Mouse (Mus musculus): ENCODE measurements at regions not wholly inside any gene's neighbourhood (a gene's known extent, or its start where the extent isn't known, plus 50 kb on each side); places are given as distances from the start of the nearest gene placed in this dataset.

DNA sequence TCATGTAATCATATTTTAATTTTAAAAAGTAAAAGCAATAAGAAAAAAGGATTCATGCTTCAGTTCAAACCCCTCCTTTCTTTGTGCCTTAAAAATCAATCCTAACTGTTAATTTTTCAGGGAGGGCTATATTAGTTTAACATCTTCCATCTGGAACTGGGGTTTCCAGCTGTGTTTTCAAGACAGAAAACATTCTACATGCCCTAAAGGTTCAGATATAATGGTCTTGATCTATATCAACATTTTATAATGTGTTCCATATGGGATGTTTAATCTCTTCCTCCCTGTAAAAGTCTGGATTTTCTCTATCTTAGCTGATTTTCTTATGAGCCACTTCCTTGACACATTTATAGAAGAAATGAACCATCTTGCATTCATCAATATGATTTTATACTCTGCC is 205.9 kb upstream of the Grm7 start:
- DNase-seq = no peak

DNA sequence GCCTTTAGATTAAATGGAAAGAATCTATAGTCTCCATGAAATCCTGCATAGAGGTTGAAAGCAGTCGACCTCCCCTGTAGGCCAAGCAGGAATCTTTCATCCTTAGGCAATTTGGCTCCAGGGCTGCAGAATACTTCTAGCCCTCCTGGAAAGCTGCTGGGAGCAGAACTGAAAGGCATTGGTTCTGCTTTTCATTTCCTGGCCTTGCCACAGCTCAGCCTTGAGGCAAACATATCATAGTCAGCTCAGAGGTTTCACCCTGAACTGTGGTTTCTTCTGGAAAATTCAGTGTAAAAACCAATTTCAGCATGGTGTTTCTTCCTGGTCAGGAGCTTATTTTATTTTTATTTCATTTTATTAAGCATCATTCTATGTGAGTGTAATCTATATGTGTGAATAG is 182.0 kb upstream of the Grm7 start:
- no peak for DNase-seq

DNA sequence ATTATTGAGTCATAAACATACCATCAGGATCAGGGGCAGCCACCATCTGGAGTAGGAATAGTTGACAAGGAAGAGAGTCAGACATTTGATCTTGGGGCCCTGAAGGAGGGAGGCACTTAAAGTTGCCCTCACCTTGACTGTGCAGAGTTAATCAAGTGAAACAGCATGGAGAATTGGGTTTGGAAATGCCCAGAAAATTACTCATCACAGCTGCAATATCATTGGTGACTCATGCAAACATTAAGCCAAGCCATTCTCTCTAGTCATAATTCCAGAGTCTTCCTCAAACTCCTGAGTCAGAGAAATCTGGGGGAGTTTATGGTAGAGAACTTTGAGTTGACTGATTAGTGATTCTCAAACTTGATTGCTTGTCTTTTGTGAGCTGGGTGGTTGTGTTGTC is 177.7 kb upstream of the Grm7 start:
- DNase-seq = no peak

DNA sequence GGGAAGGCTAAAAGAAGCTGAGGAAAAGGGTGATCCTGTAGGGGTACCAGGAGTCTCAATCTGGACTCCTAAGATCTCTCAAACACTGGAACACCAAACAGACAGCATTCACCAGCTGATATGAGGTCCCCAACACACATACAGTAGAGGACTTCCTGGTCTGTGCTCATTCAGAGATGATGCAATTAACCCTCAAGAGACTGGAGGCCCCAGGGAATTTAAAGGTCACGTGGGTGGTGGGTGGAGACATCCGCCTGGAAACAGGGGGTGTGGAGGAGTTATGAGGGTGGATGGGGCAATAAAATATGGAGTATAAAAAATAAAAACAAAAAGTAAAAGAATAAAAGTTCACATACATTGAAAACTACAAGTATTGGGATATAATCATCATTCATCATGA is 139.5 kb upstream of the Grm7 start:
- no peak for DNase-seq

DNA sequence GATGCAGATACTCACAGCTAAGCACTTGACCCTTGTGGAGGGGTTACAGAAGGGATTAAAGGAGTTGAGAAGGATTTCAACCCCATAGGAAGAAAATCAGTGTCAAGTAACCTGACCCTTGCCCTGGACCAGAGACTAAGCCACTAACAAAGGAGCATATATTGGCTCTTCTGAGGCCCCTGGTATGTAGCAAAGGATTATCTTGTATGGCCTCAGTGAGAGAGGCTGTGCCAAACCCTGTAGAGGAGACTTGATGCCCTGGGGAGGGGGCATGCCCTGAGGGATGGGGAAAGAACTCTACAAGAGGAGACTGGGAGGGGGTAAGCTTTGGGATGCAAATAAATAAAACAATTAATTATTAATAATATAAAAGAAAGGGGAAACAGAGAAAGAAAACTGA is 134.9 kb upstream of the Grm7 start:
- no peak for DNase-seq

DNA sequence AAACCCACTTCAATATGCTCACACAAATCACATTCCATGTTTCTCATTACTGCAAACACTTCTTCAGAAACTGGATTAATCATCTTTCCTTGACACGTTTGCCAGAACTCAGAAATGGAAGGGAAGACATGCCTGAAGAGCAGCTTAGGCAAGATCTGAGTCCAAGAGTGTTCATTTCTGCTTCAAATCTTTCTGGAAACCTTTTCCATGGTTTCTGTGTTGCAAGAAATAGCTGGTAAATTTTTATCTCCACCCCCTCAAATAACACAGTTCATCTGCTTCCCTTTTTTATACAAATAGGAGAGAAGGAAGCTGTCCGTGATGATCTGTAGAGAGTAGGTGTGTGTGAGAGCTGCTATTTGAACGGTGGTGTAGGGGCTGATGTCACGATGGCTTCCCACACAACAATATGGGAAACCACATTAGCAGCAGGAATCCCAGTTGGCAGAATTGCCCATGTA is 106.6 kb upstream of the Grm7 start:
- DNase-seq = peak; percentile 10

DNA sequence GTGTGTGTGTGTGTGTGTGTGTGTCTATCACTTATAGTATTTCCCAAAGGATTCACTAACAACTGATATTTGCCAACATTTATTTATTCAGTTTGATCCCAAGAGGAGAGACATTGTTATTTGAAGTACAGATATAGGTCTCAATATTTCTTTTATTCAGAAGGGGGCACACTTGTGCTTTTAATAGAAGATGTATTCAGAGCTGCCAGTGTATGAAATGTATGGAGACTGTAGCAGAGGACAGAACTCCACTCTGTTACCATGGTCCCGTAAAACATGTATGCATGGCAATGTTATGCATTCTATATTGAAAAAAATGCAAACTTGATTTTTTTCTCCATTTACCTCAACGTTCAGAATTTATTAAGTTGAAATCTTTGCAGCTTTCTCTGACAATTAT is 99.8 kb upstream of the Grm7 start:
- no peak for DNase-seq

DNA sequence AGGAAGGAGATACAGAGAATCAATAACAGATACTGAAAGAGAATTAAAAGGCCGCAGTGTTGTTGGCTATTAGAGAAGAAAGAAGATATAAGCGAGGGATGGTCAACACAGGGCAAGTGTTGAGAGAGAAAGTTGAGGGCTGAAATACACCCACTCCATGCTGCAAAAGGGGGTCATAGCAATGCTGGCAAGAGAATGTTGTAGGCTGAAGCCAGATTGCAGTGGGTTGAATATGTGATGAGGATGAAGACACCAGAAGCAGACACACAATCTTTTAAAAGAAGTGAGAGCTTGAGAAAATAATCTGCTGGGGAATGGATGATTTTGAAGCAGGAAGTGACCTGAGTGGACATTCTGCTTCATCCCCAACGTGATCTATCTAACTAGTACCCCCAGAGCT is 90.5 kb upstream of the Grm7 start:
- DNase-seq = no peak

DNA sequence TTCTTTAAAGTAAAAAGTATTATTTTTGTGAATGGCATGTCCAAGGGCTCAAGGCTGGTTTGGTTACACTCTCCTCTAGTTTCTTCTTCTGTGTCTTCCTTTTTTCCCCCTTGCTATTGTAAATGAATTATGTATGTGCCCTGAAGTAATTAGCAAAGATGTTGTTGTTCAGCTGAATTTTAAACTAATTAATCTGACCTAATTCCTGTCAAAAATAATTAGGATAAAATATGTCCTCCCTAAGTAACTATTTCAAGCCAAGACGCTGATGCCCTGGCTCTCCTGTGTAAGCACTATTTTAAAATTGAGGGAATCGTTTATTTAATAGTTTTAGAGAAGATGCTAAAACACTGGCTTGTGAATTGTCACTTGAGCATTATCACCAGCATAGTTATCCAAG is 85.7 kb upstream of the Grm7 start:
- no peak for DNase-seq

DNA sequence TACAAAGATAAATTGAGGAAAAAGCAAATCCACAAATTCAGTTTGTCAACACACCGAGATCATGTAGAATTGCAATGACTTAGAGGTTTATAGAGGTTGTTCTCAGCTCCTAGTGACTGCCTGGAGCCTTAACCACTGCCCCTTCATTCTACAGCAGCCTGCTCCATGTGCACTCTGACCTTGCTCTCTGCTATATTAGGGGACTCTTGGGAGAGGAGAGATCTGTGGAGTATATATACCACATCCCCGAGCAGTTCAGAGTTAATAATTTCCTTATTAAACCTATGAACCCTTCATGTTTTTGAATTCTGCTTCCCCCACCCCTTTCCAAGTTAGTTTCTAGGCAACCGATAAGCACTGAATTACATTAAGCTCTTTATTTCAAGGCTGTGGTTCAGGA is 85.0 kb upstream of the Grm7 start:
- DNase-seq = no peak

DNA sequence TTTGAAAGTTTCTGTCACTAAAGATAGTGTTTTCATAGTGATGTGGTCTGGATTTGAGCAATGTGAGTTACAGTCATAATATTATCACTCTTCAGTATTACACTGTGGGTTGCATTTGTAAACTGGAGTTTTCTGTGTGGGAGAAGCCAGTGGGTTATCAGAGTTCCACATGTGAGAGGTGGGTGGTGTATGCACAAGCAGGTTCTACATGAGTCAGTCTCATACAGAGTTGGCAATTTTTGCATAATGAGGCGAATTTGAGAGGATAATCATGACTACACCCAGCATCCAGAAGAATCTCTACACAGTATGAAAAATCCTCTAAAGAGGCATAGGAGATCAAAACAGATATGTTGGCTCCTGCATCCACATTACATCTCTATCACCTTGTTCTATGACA is 68.2 kb upstream of the Grm7 start:
- DNase-seq = no peak

Data from right cerebral cortex, postnatal 14 days (tissue).